Mouse (Mus musculus) testis, adult 2 months (tissue): Measurements from ENCODE around the gene Bmpr2. TPM values are rescaled to one million over a fixed set of nuclear protein-coding genes. Genes with fewer than 3 reads are reported as not detected.

ENCODE experiments used
- H3K27ac ChIP-seq: fragments of 200-500 bp; 2 replicates; pipeline ENCODE4 v1.5.1; 2012; ENCODE audit warnings: low read depth, low read length; ENCODE audit not compliant: control insufficient read depth, insufficient read depth
- H3K27me3 ChIP-seq: fragments of 200-500 bp; 2 replicates; pipeline ENCODE4 v1.6.1; 2012; ENCODE audit warnings: mild to moderate bottlenecking, low read length, moderate library complexity; ENCODE audit not compliant: control insufficient read depth, insufficient read depth
- H3K36me3 ChIP-seq: fragments of 200-500 bp; 2 replicates; pipeline ENCODE4 v1.6.1; 2012; ENCODE audit warnings: mild to moderate bottlenecking, low read length; ENCODE audit not compliant: control insufficient read depth, insufficient read depth
- H3K4me1 ChIP-seq: fragments of 200-500 bp; 2 replicates; pipeline ENCODE4 v1.6.1; 2012; ENCODE audit warnings: low read length; ENCODE audit not compliant: control insufficient read depth, insufficient read depth
- H3K4me3 ChIP-seq: fragments of 200-500 bp; 2 replicates; pipeline ENCODE4 v1.5.1; 2012; ENCODE audit warnings: low read depth, mild to moderate bottlenecking, low read length, moderate library complexity, mixed read lengths; ENCODE audit not compliant: control insufficient read depth
- CTCF ChIP-seq: fragments of 200-500 bp; IDR thresholded peaks from 2 replicates; pipeline ENCODE4 v1.5.1; 2012; ENCODE audit warnings: low read depth, mild to moderate bottlenecking, inconsistent platforms, low read length, moderate library complexity; ENCODE audit not compliant: control insufficient read depth, insufficient read depth, insufficient replicate concordance
- POLR2A ChIP-seq: fragments of 200-500 bp; IDR thresholded peaks from 2 replicates; pipeline ENCODE4 v1.6.1; 2012; ENCODE audit warnings: low read depth, mild to moderate bottlenecking, inconsistent platforms, low read length, moderate library complexity; ENCODE audit not compliant: control insufficient read depth
- polyA plus RNA-seq: library from polyadenylated mRNA; depleted of rRNA; stranded (reverse); fragments of >200 nt; gene quantifications from 2 replicates; pipeline ENCODE4 v1.2.3, GENCODE M21; 2012

Gene Bmpr2
- polyA plus RNA-seq, 1 experiment = 1.8 TPM

DNA sequence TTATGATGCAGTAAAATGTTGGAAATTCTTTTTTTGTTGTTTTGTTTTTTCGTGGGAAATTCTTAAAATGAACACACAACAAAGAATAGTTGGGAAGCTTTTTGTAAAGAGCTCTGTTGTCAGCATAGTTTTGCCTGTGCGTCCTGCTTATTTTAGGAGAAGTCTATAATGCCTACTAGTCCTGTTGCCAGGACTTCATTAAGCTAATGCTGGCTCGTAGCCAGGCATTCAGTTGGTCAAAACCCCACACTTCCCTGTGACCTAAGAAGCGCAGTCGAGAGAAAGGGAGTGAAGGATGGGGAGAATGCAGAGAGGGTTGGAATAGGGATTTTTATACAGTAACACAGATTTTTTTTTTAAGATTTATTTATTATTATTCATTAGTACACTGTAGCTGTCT lies 26.5 kb downstream of the Bmpr2 start:
- H3K36me3 ChIP-seq = no peaks in the 10 kb centered on the region
- H3K27ac ChIP-seq = no peak overlapping the region
- TF ChIP-seq POLR2A (no peak), CTCF (no peak)
- H3K4me3 ChIP-seq = no peak overlapping the region
- H3K27me3 ChIP-seq = no peaks in the 10 kb centered on the region
- H3K4me1 ChIP-seq = no peaks in the 10 kb centered on the region; the same call in 1 of the 2 replicates

DNA sequence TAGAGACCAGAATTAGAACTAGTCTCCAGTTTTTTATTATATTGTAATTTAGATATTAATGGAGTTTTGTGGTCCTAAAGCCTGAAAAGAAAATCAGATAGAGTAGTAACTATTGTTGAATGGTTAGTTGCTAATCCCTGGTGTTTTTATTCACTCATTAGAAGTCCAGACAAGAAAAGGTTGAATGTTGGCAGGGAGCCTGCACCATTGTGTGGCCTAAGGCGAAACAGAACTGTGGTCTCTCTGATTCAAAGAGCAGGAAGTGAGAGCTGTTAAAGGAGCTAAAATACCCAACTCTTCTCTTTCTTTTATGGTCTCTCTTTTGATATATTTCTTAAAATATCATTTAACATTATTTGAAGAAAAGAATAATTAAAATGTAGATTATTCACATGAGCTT lies 32.1 kb downstream of the Bmpr2 start:
- Histone ChIP-seq H3K4me3 (no peak overlapping the region), H3K27me3 (no peaks in the 10 kb centered on the region), H3K27ac (no peak overlapping the region), H3K36me3 (no peaks in the 10 kb centered on the region), H3K4me1 (no peaks in the 10 kb centered on the region)
- no peak for TF ChIP-seq CTCF
- TF ChIP-seq POLR2A = no peak

DNA sequence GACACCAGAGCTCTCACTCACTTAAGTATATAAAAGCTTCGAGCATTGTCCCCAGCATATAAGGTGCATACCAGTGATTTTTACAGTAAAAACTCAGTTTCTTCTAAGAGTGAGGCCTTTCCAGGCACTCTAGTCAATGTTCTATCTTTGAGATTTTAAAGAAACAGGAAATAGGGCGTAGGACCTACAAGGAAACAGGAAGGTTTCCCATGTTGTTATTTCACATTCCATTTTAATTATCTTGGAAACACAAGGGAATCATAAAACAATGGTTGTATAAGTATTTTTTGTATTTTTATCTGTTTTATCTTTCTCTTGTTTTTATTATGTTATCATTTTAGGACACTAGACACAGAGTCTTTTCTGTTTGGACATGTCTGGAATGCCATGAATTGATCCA lies 34.7 kb downstream of the Bmpr2 start:
- Histone ChIP-seq H3K27me3 (no peaks in the 10 kb centered on the region), H3K36me3 (no peaks in the 10 kb centered on the region), H3K27ac (no peak overlapping the region), H3K4me1 (no peaks in the 10 kb centered on the region), H3K4me3 (no peak overlapping the region)
- TF ChIP-seq CTCF = no peak
- no peak for TF ChIP-seq POLR2A

GRCm38 (mm10) chr1:59804363-59804762 lies 41.2 kb downstream of the Bmpr2 start:
- TF ChIP-seq CTCF (no peak), POLR2A (no peak)
- Histone ChIP-seq H3K36me3 (no peaks in the 10 kb centered on the region), H3K27ac (no peak overlapping the region), H3K4me1 (no peaks in the 10 kb centered on the region), H3K27me3 (no peaks in the 10 kb centered on the region), H3K4me3 (no peak overlapping the region)

GRCm38 (mm10) chr1:59809921-59810320 lies 46.7 kb downstream of the Bmpr2 start:
- H3K36me3 ChIP-seq = no peaks in the 10 kb centered on the region
- no peak overlapping the region for H3K27ac ChIP-seq
- no peak overlapping the region for H3K4me3 ChIP-seq
- no peaks in the 10 kb centered on the region for H3K27me3 ChIP-seq
- H3K4me1 ChIP-seq = no peaks in the 10 kb centered on the region
- TF ChIP-seq POLR2A = no peak
- no peak for TF ChIP-seq CTCF

DNA sequence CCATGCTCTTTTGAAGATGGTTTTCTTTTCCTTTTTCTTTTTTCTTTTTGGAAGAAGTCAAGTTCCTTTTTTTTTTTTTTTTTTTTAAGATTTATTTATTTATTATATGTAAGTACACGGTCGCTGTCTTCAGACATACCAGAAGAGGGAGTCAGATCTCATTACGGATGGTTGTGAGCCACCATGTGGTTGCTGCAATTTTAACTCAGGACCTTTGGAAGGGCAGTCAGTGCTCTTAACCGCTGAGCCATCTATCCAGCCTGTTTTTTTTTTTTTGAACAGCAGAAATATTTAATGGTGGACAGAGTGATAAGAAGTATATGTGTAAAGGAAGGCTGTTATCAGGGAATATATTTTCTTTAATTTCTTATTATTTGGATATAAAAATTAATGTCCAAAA lies 49.6 kb downstream of the Bmpr2 start:
- no peaks in the 10 kb centered on the region for H3K4me1 ChIP-seq
- TF ChIP-seq POLR2A (no peak), CTCF (no peak)
- no peak overlapping the region for H3K4me3 ChIP-seq
- no peaks in the 10 kb centered on the region for H3K27me3 ChIP-seq
- H3K36me3 ChIP-seq = no peaks in the 10 kb centered on the region
- H3K27ac ChIP-seq = no peak overlapping the region

- no peak overlapping the region for H3K4me3 ChIP-seq
- H3K36me3 ChIP-seq = no peaks in the 10 kb centered on the region
- no peaks in the 10 kb centered on the region for H3K27me3 ChIP-seq
- TF ChIP-seq CTCF (no peak), POLR2A (no peak)
- no peaks in the 10 kb centered on the region for H3K4me1 ChIP-seq
- no peak overlapping the region for H3K27ac ChIP-seq
These were observed 62.2 kb downstream of the Bmpr2 start for GRCm38 (mm10) chr1:59825421-59825820.

DNA sequence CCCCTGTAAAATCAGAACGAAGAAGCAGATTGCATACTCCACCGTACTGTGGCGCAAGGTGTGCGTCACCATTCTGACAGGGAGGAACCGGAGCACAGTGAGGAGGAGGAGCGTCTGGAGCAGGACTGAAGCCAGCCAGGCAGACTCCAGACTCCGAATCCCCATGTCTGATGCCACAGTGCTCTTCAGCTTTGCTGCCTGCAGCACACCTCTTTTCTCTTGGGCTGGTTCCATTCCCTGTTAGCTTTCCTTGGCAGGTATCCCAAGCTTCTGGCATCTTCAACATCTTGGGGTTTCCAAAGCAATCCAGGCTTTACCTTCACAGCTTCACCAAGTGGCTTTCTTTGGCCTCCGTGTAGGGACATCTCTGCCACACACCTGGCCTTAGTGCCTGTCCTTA lies 63.4 kb downstream of the Bmpr2 start:
- Histone ChIP-seq H3K4me3 (no peak overlapping the region), H3K27ac (no peak overlapping the region), H3K4me1 (no peaks in the 10 kb centered on the region), H3K36me3 (no peaks in the 10 kb centered on the region), H3K27me3 (no peaks in the 10 kb centered on the region)
- no peak for TF ChIP-seq POLR2A
- no peak for TF ChIP-seq CTCF
